Mouse (Mus musculus) cerebellum, postnatal 10 days (tissue): ENCODE measurements around the gene Slc38a9.
"Not testable (repeated sequence)": the region's sequence is repeated elsewhere in the genome, so short reads cannot be mapped to it uniquely, and the experiment has no call there.

Experiments used
- DNase-seq, 2 experiments: peaks; one replicate each; pipeline ENCODE4 v3.0.0; 2021; ENCODE audit warnings: mixed read lengths in 2 of 2

Gene Slc38a9

GRCm38 (mm10) chr13:112686155-112686554 is 25.6 kb downstream of the Slc38a9 start:
- no peak for DNase-seq

GRCm38 (mm10) chr13:112692870-112693553 is 32.5 kb downstream of the Slc38a9 start:
- no peak for DNase-seq

- DNase-seq, result no peak
Measured at GRCm38 (mm10) chr13:112695526-112696240, 35.1 kb downstream of the Slc38a9 start.

GRCm38 (mm10) chr13:112701256-112701655 is 40.7 kb downstream of the Slc38a9 start:
- peak in 1 of 2 experiments; percentile 11 for DNase-seq

GRCm38 (mm10) chr13:112706351-112706750 is 45.8 kb downstream of the Slc38a9 start:
- no peak for DNase-seq

GRCm38 (mm10) chr13:112720078-112720736 is 59.7 kb downstream of the Slc38a9 start:
- no peak for DNase-seq

- no peak for DNase-seq
Measured at GRCm38 (mm10) chr13:112721946-112722729, 61.6 kb downstream of the Slc38a9 start.

GRCm38 (mm10) chr13:112724260-112724659 is 63.7 kb downstream of the Slc38a9 start:
- DNase-seq, result not testable (repeated sequence)

GRCm38 (mm10) chr13:112726002-112726401 is 65.5 kb downstream of the Slc38a9 start:
- DNase-seq, result no peak

GRCm38 (mm10) chr13:112733311-112733710 is 72.8 kb downstream of the Slc38a9 start:
- DNase-seq, result no peak

GRCm38 (mm10) chr13:112734906-112735713 is 74.6 kb downstream of the Slc38a9 start:
- DNase-seq, result no peak

GRCm38 (mm10) chr13:112736407-112736806 is 75.9 kb downstream of the Slc38a9 start:
- no peak for DNase-seq

GRCm38 (mm10) chr13:112737110-112737509 is 76.6 kb downstream of the Slc38a9 start:
- no peak for DNase-seq

GRCm38 (mm10) chr13:112738005-112738404 is 77.5 kb downstream of the Slc38a9 start:
- DNase-seq, result no peak

- DNase-seq, result no peak
Measured at GRCm38 (mm10) chr13:112740073-112740472, 79.5 kb downstream of the Slc38a9 start.

- DNase-seq, result no peak
Measured at GRCm38 (mm10) chr13:112742076-112742830, 81.7 kb downstream of the Slc38a9 start.

GRCm38 (mm10) chr13:112743647-112744046 is 83.1 kb downstream of the Slc38a9 start:
- no peak for DNase-seq

GRCm38 (mm10) chr13:112744061-112744849 is 83.7 kb downstream of the Slc38a9 start:
- DNase-seq, result peak; percentile 83 to 92

- DNase-seq, result no peak
Measured at GRCm38 (mm10) chr13:112745936-112746694, 85.6 kb downstream of the Slc38a9 start.

GRCm38 (mm10) chr13:112746695-112747055 is 86.1 kb downstream of the Slc38a9 start:
- no peak for DNase-seq
